Mouse (Mus musculus): ENCODE results near the gene Spata46.

DNA sequence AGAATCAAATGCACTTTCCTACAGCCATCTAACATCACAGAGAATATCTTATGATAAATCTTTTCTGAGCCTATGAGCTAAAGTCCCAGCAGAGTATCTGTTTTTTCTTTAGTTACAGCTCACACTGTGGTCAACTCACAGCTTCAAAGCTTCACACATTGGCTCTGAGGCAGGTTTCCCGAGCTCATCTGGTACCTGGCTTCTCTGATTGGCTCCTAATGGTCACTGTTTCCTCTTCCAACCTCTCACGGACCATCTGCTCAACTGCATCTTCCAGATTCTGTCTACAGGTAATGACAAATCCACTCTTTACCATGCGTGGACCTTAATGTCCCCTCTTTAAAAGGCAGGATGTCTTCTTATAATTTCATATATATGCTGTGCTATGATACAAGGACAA, 44.7 kb downstream of the Spata46 start:
- TF ChIP-seq CTCF (IDR thresholded peaks at IDR 0.05) (no peak), EP300 (IDR thresholded peaks at IDR 0.05) (no peak)

All from lung, postnatal 0 days (tissue).